Mouse (Mus musculus): ENCODE results near the gene Mycbp2.

The Mycbp2 gene

GRCm38 (mm10) chr14:103346729-103347505 is at the start of gene Mycbp2:
TSS of gene Mycbp2 (minus strand) at chr14:103346814.
- in situ Hi-C loops (cut with MboI; ENCODE audit: low sequenced_read_pairs) = no loop called here

- in situ Hi-C loops (cut with MboI; ENCODE audit: low sequenced_read_pairs) = no loop called here
Measured at GRCm38 (mm10) chr14:103392391-103392790, 45.8 kb upstream of the Mycbp2 start.

- in situ Hi-C loops (cut with MboI; ENCODE audit: low sequenced_read_pairs) = no loop called here
Measured at GRCm38 (mm10) chr14:103387431-103387830, 40.8 kb upstream of the Mycbp2 start.

- in situ Hi-C loops (cut with MboI; ENCODE audit: low sequenced_read_pairs) = no loop called here
Measured at GRCm38 (mm10) chr14:103386871-103387270, 40.3 kb upstream of the Mycbp2 start.

GRCm38 (mm10) chr14:103385084-103385610 is 38.5 kb upstream of the Mycbp2 start:
- in situ Hi-C loops (cut with MboI; ENCODE audit: low sequenced_read_pairs) = no loop called here

GRCm38 (mm10) chr14:103378703-103379102 is 32.1 kb upstream of the Mycbp2 start:
- in situ Hi-C loops (cut with MboI; ENCODE audit: low sequenced_read_pairs) = no loop called here

GRCm38 (mm10) chr14:103376765-103377164 is 30.2 kb upstream of the Mycbp2 start:
- in situ Hi-C loops (cut with MboI; ENCODE audit: low sequenced_read_pairs) = no loop called here

GRCm38 (mm10) chr14:103375523-103375922 is 28.9 kb upstream of the Mycbp2 start:
- in situ Hi-C loops (cut with MboI; ENCODE audit: low sequenced_read_pairs) = no loop called here

- in situ Hi-C loops (cut with MboI; ENCODE audit: low sequenced_read_pairs) = no loop called here
Measured at GRCm38 (mm10) chr14:103363199-103363598, 16.6 kb upstream of the Mycbp2 start.

- in situ Hi-C loops (cut with MboI; ENCODE audit: low sequenced_read_pairs) = no loop called here
Measured at GRCm38 (mm10) chr14:103356066-103356465, 9.5 kb upstream of the Mycbp2 start.

- in situ Hi-C loops (cut with MboI; ENCODE audit: low sequenced_read_pairs) = no loop called here
Measured at GRCm38 (mm10) chr14:103354396-103355352, 8.1 kb upstream of the Mycbp2 start.

GRCm38 (mm10) chr14:103345858-103346728 is 521 bp downstream of the Mycbp2 start:
- in situ Hi-C loops (cut with MboI; ENCODE audit: low sequenced_read_pairs) = no loop called here

- in situ Hi-C loops (cut with MboI; ENCODE audit: low sequenced_read_pairs) = no loop called here
Measured at GRCm38 (mm10) chr14:103345486-103345857, 1.1 kb downstream of the Mycbp2 start.

GRCm38 (mm10) chr14:103345011-103345410 is 1.6 kb downstream of the Mycbp2 start:
- in situ Hi-C loops (cut with MboI; ENCODE audit: low sequenced_read_pairs) = no loop called here

GRCm38 (mm10) chr14:103343791-103344190 is 2.8 kb downstream of the Mycbp2 start:
- in situ Hi-C loops (cut with MboI; ENCODE audit: low sequenced_read_pairs) = no loop called here

- in situ Hi-C loops (cut with MboI; ENCODE audit: low sequenced_read_pairs) = no loop called here
Measured at GRCm38 (mm10) chr14:103341385-103342294, 5.0 kb downstream of the Mycbp2 start.

- in situ Hi-C loops (cut with MboI; ENCODE audit: low sequenced_read_pairs) = no loop called here
Measured at GRCm38 (mm10) chr14:103312926-103313325, 33.7 kb downstream of the Mycbp2 start.

GRCm38 (mm10) chr14:103296227-103296626 is 50.4 kb downstream of the Mycbp2 start:
- in situ Hi-C loops (cut with MboI; ENCODE audit: low sequenced_read_pairs) = no loop called here

GRCm38 (mm10) chr14:103286650-103287049 is 60.0 kb downstream of the Mycbp2 start:
- in situ Hi-C loops (cut with MboI; ENCODE audit: low sequenced_read_pairs) = no loop called here
